Mouse (Mus musculus) embryonic fibroblast, embryonic 13.5 days (primary cell): ENCODE data around the gene BC017158. TPM values are rescaled to one million over a fixed set of nuclear protein-coding genes. Genes with fewer than 3 reads are reported as not detected.
A peak's percentile ranks its signal among the peaks of the same experiment; 100 is the strongest.

Experiments used
- H3K27ac ChIP-seq: 2 replicates; pipeline ENCODE4 v1.5.1; 2012; ENCODE audit warnings: low read length, control low read depth, inconsistent platforms; ENCODE audit not compliant: insufficient read depth
- H3K4me1 ChIP-seq: 2 replicates; pipeline ENCODE4 v1.6.1; 2011; ENCODE audit warnings: low read length; ENCODE audit not compliant: control insufficient read depth, insufficient read depth
- H3K4me3 ChIP-seq: 2 replicates; pipeline ENCODE4 v1.5.1; 2011; ENCODE audit warnings: mild to moderate bottlenecking, control low read depth, low read length; ENCODE audit not compliant: insufficient read depth
- CTCF ChIP-seq: IDR thresholded peaks from 2 replicates; pipeline ENCODE4 v1.5.1; 2011; ENCODE audit warnings: mild to moderate bottlenecking, control low read depth, low read length, moderate library complexity, borderline replicate concordance; ENCODE audit not compliant: insufficient read depth
- POLR2A ChIP-seq: IDR thresholded peaks from 2 replicates; pipeline ENCODE4 v1.6.1; 2011; ENCODE audit warnings: low read depth, mild to moderate bottlenecking, control low read depth, low read length, moderate library complexity
- polyA plus RNA-seq: library from polyadenylated mRNA; stranded (reverse); fragments of >200 nt; gene quantifications from 2 replicates; pipeline ENCODE4 v1.2.4, GENCODE M21; 2011; ENCODE audit warnings: low read depth; ENCODE audit not compliant: missing spikeins, insufficient read length

BC017158 gene
- polyA plus RNA-seq, 1 experiment = 21.1 TPM

- peaks cover 14% of the 10 kb centered on the region for H3K4me1 ChIP-seq
- no peak overlapping the region for H3K4me3 ChIP-seq
- TF ChIP-seq POLR2A (no peak), CTCF (no peak)
- H3K27ac ChIP-seq = no peak overlapping the region
These were observed 27.0 kb upstream of the BC017158 start for GRCm38 (mm10) chr7:128324977-128325376.

GRCm38 (mm10) chr7:128321260-128321659 is 23.3 kb upstream of the BC017158 start:
- no peak overlapping the region for H3K4me3 ChIP-seq
- peak overlapping the region; percentile 92 for H3K27ac ChIP-seq
- no peak for TF ChIP-seq CTCF
- no peak for TF ChIP-seq POLR2A
- H3K4me1 ChIP-seq = peaks cover 18% of the 10 kb centered on the region

- H3K27ac ChIP-seq = peak overlapping the region; percentile 92
- TF ChIP-seq CTCF = no peak
- no peak; the same call in 1 of the 2 replicates for TF ChIP-seq POLR2A
- H3K4me3 ChIP-seq = no peak overlapping the region
- peaks cover 18% of the 10 kb centered on the region for H3K4me1 ChIP-seq
These were observed 22.3 kb upstream of the BC017158 start for GRCm38 (mm10) chr7:128320219-128320816.

GRCm38 (mm10) chr7:128319140-128319539 is 21.2 kb upstream of the BC017158 start:
- Histone ChIP-seq H3K27ac (peak overlapping the region; percentile 92), H3K4me1 (peaks cover 18% of the 10 kb centered on the region), H3K4me3 (no peak overlapping the region)
- no peak for TF ChIP-seq CTCF
- TF ChIP-seq POLR2A = no peak

- Histone ChIP-seq H3K27ac (no peak overlapping the region), H3K4me1 (peaks cover 18% of the 10 kb centered on the region), H3K4me3 (no peak overlapping the region)
- TF ChIP-seq CTCF (no peak), POLR2A (no peak)
These were observed 19.0 kb upstream of the BC017158 start for GRCm38 (mm10) chr7:128317011-128317410.

GRCm38 (mm10) chr7:128314491-128314890 is 16.5 kb upstream of the BC017158 start:
- Histone ChIP-seq H3K27ac (no peak overlapping the region), H3K4me3 (no peak overlapping the region), H3K4me1 (peaks cover 7% of the 10 kb centered on the region)
- no peak for TF ChIP-seq POLR2A
- no peak for TF ChIP-seq CTCF

GRCm38 (mm10) chr7:128313601-128314000 is 15.6 kb upstream of the BC017158 start:
- TF ChIP-seq POLR2A (no peak), CTCF (no peak)
- H3K4me3 ChIP-seq = no peak overlapping the region
- no peak overlapping the region for H3K27ac ChIP-seq
- H3K4me1 ChIP-seq = peaks cover 7% of the 10 kb centered on the region

GRCm38 (mm10) chr7:128312375-128313059 is 14.5 kb upstream of the BC017158 start:
- TF ChIP-seq POLR2A (no peak), CTCF (no peak)
- Histone ChIP-seq H3K27ac (no peak overlapping the region), H3K4me3 (no peak overlapping the region), H3K4me1 (peaks cover 7% of the 10 kb centered on the region)

- Histone ChIP-seq H3K4me3 (no peak overlapping the region), H3K4me1 (peaks cover 7% of the 10 kb centered on the region), H3K27ac (no peak overlapping the region)
- TF ChIP-seq POLR2A (no peak), CTCF (no peak)
These were observed 13.8 kb upstream of the BC017158 start for GRCm38 (mm10) chr7:128311811-128312210.

GRCm38 (mm10) chr7:128311263-128311662 is 13.3 kb upstream of the BC017158 start:
- H3K4me3 ChIP-seq = no peak overlapping the region
- TF ChIP-seq POLR2A (no peak), CTCF (no peak)

GRCm38 (mm10) chr7:128310229-128310688 is 12.3 kb upstream of the BC017158 start:
- TF ChIP-seq CTCF (no peak), POLR2A (no peak)
- Histone ChIP-seq H3K27ac (peak overlapping the region; percentile 44; the same call in 1 of the 2 replicates), H3K4me3 (no peak overlapping the region), H3K4me1 (peaks cover 7% of the 10 kb centered on the region)

More at GRCm38 (mm10) chr7:128311263-128311662, 13.3 kb upstream of the BC017158 start:
- H3K4me1 ChIP-seq = peaks cover 7% of the 10 kb centered on the region
- no peak overlapping the region for H3K27ac ChIP-seq
